15 mouse cellular contexts compared by ENCODE assay signal in genomic region chr8:12017750-12018149, GRCm38 (mm10).
"Had no signal": no experiment of that assay in that cellular context is flagged by ENCODE, and none has a peak within 500 bp of the region (broad histone marks: within the 10 kb centered on the region; RNA-seq: fewer than 3 reads in every experiment).

No protein-coding gene starts in this region.

- H3K4me3 ChIP-seq: intestine, embryonic 15.5 days; kidney, embryonic 15.5 days; left cerebral cortex, adult 2 months; liver, embryonic 13.5 days had no signal

- H3K36me3 ChIP-seq: intestine, embryonic 15.5 days; kidney, embryonic 15.5 days; liver, embryonic 13.5 days had no signal

- H3K27ac ChIP-seq: intestine, embryonic 15.5 days; kidney, embryonic 15.5 days; left cerebral cortex, adult 2 months; liver, embryonic 13.5 days; stomach, postnatal 0 days had no signal

- DNase-seq: kidney, adult 11 months; kidney, adult 8-10 months; kidney, postnatal 10 days; kidney, postnatal 36 days; layer of hippocampus, postnatal 36 days; liver, embryonic 13.5 days; midbrain, embryonic 14.5 days; thymus, adult 2 months; thymus, postnatal 14 days; thymus, postnatal 4 days had no signal

- H3K4me1 ChIP-seq: intestine, embryonic 15.5 days; kidney, embryonic 15.5 days; liver, embryonic 13.5 days had no signal

- H3K9me3 ChIP-seq: intestine, embryonic 15.5 days; kidney, embryonic 15.5 days; liver, embryonic 13.5 days had no signal

- ATAC-seq: intestine, embryonic 15.5 days had no signal

- H3K27me3 ChIP-seq: intestine, embryonic 15.5 days; kidney, embryonic 15.5 days; liver, embryonic 13.5 days had no signal

- H3K4me2 ChIP-seq: intestine, embryonic 15.5 days; kidney, embryonic 15.5 days; liver, embryonic 13.5 days; midbrain, embryonic 11.5 days had no signal

- H3K9ac ChIP-seq: intestine, embryonic 15.5 days; kidney, embryonic 15.5 days; liver, embryonic 13.5 days had no signal
